8 mouse cellular contexts compared by ENCODE assay signal in genomic region chr11:80577747-80578640, GRCm38 (mm10).
A peak's percentile ranks its signal among the peaks of the same experiment; 100 is the strongest.
DNase-seq lines count a peak whose midpoint lies in the region; ATAC-seq and TF ChIP-seq lines count a peak whose summit lies in the region.

No protein-coding gene starts in this region.

- H3K4me2 ChIP-seq in forebrain, embryonic 11.5 days (ENCODE audit: low read depth, low read length, severe bottlenecking) = peak overlapping the region; percentile 38; the same call in 1 of the 2 replicates
- peak overlapping the region; percentile 18 for H3K4me2 ChIP-seq in intestine, postnatal 0 days (replicated peaks; ENCODE audit: low read depth)
- peak overlapping the region; percentile 48 for H3K4me2 ChIP-seq in midbrain, embryonic 14.5 days (ENCODE audit: low read length)
- peak overlapping the region; percentile 18; the same call in 1 of the 2 replicates for H3K4me2 ChIP-seq in stomach, embryonic 16.5 days (ENCODE audit: low read depth, low read length)

- no peak for TF ChIP-seq CTCF in intestine, postnatal 0 days (IDR thresholded peaks at IDR 0.05; ENCODE audit: low read depth)

- WGBS in forebrain, embryonic 11.5 days = 16% methylated on average over 14 of the region's 14 CpGs
- 39% methylated on average over 14 of the region's 14 CpGs for WGBS in intestine, postnatal 0 days
- WGBS in midbrain, embryonic 14.5 days = 5% methylated on average over 14 of the region's 14 CpGs
- WGBS in stomach, embryonic 16.5 days = 20% methylated on average over 14 of the region's 14 CpGs

- H3K4me3 ChIP-seq in forebrain, embryonic 11.5 days (ENCODE audit: low read depth, low read length) = peak overlapping the region; percentile 5; the same call in 1 of the 2 replicates
- H3K4me3 ChIP-seq in intestine, postnatal 0 days (ENCODE audit: low read depth, low read length) = no peak overlapping the region
- H3K4me3 ChIP-seq in midbrain, embryonic 14.5 days (replicated peaks; ENCODE audit: low read depth, low read length) = peak overlapping the region; percentile 15; the same call in 1 of the 2 replicates
- H3K4me3 ChIP-seq in stomach, embryonic 16.5 days (replicated peaks; ENCODE audit: low read length) = no peak overlapping the region

- H3K36me3 ChIP-seq in forebrain, embryonic 11.5 days (ENCODE audit: control insufficient read depth, insufficient read depth, low read length) = no peaks in the 10 kb centered on the region
- no peaks in the 10 kb centered on the region; the same call in 1 of the 2 replicates for H3K36me3 ChIP-seq in intestine, postnatal 0 days (ENCODE audit: control insufficient read depth, insufficient read depth)
- no peaks in the 10 kb centered on the region for H3K36me3 ChIP-seq in midbrain, embryonic 14.5 days (ENCODE audit: control insufficient read depth, insufficient read depth, low read length)
- no peaks in the 10 kb centered on the region for H3K36me3 ChIP-seq in stomach, embryonic 16.5 days (ENCODE audit: control insufficient read depth, insufficient read depth, low read length)

- ATAC-seq in forebrain, embryonic 11.5 days (replicated peaks; ENCODE audit: low FRiP score) = peak; percentile 99
- ATAC-seq in intestine, postnatal 0 days = no peak; the same call in 1 of the 2 replicates
- ATAC-seq in midbrain, embryonic 14.5 days (ENCODE audit: low FRiP score, low TSS enrichment) = peak; percentile 95
- ATAC-seq in stomach, embryonic 16.5 days (ENCODE audit: insufficient read depth, low FRiP score) = peak; percentile 79; the same call in 1 of the 2 replicates
- ATAC-seq in megakaryocyte, adult 5-6 weeks (ENCODE audit: poor library complexity, severe bottlenecking) = no peak

- no peaks in the 10 kb centered on the region for H3K9me3 ChIP-seq in forebrain, embryonic 11.5 days (ENCODE audit: control insufficient read depth, low read length)
- no peaks in the 10 kb centered on the region for H3K9me3 ChIP-seq in intestine, postnatal 0 days (ENCODE audit: control insufficient read depth)
- no peaks in the 10 kb centered on the region for H3K9me3 ChIP-seq in midbrain, embryonic 14.5 days (ENCODE audit: control insufficient read depth, low read length)
- H3K9me3 ChIP-seq in stomach, embryonic 16.5 days (replicated peaks; ENCODE audit: control insufficient read depth, low read length) = no peaks in the 10 kb centered on the region

- DNase-seq in MN1 (ENCODE audit: low spot score) = peak; percentile 57
- peak; percentile 51 to 59 for DNase-seq in adrenal gland, postnatal 4 days (ENCODE audit: low spot score in 2 of 2)
- DNase-seq in forebrain, embryonic 11.5 days (ENCODE audit: low spot score) = peak; percentile 87
- peak; percentile 72 to 90 for DNase-seq in left cerebral cortex, adult 9 months (ENCODE audit: low spot score in 2 of 2)
- DNase-seq in midbrain, embryonic 14.5 days = peak; percentile 97

- H3K9ac ChIP-seq in forebrain, embryonic 11.5 days (ENCODE audit: low read length) = no peak overlapping the region
- H3K9ac ChIP-seq in intestine, postnatal 0 days (ENCODE audit: low read depth, low read length) = no peak overlapping the region
- peak overlapping the region; percentile 32 for H3K9ac ChIP-seq in midbrain, embryonic 14.5 days (replicated peaks; ENCODE audit: low read length)
- H3K9ac ChIP-seq in stomach, embryonic 16.5 days (ENCODE audit: low read length) = no peak overlapping the region

- peak overlapping the region; percentile 51 for H3K27ac ChIP-seq in forebrain, embryonic 11.5 days (ENCODE audit: low read depth, low read length)
- no peak overlapping the region for H3K27ac ChIP-seq in intestine, postnatal 0 days (ENCODE audit: low read depth, low read length)
- peak overlapping the region; percentile 96 for H3K27ac ChIP-seq in midbrain, embryonic 14.5 days (replicated peaks; ENCODE audit: low read depth, low read length)
- no peak overlapping the region for H3K27ac ChIP-seq in stomach, embryonic 16.5 days (ENCODE audit: low read length)

- H3K27me3 ChIP-seq in forebrain, embryonic 11.5 days (ENCODE audit: control insufficient read depth, insufficient read depth, low read length) = peaks cover 12% of the 10 kb centered on the region
- no peaks in the 10 kb centered on the region for H3K27me3 ChIP-seq in intestine, postnatal 0 days (replicated peaks; ENCODE audit: control insufficient read depth, insufficient read depth, low read length)
- no peaks in the 10 kb centered on the region for H3K27me3 ChIP-seq in midbrain, embryonic 14.5 days (ENCODE audit: control insufficient read depth, insufficient read depth, low read length)
- no peaks in the 10 kb centered on the region for H3K27me3 ChIP-seq in stomach, embryonic 16.5 days (ENCODE audit: control insufficient read depth, insufficient read depth, low read length)

- H3K4me1 ChIP-seq in forebrain, embryonic 11.5 days (replicated peaks; ENCODE audit: control insufficient read depth, insufficient read depth, low read length) = peaks cover 3% of the 10 kb centered on the region; the same call in 1 of the 2 replicates
- H3K4me1 ChIP-seq in intestine, postnatal 0 days (replicated peaks; ENCODE audit: control insufficient read depth, insufficient read depth, low read length) = no peaks in the 10 kb centered on the region
- peaks cover 42% of the 10 kb centered on the region for H3K4me1 ChIP-seq in midbrain, embryonic 14.5 days (ENCODE audit: control insufficient read depth, insufficient read depth, low read length)
- H3K4me1 ChIP-seq in stomach, embryonic 16.5 days (ENCODE audit: control insufficient read depth, insufficient read depth, low read length) = no peaks in the 10 kb centered on the region; the same call in 1 of the 2 replicates

Comparison
In these comparisons a context has a peak if more than half of its experiments do, and no peak if none do; other contexts are left out.
1. ATAC-seq: peak in forebrain, embryonic 11.5 days (single experiment), midbrain, embryonic 14.5 days (single experiment) and stomach, embryonic 16.5 days (single experiment); none in intestine, postnatal 0 days (single experiment) and megakaryocyte, adult 5-6 weeks (single experiment).
2. H3K27ac ChIP-seq: peak in forebrain, embryonic 11.5 days (single experiment) and midbrain, embryonic 14.5 days (single experiment); none in intestine, postnatal 0 days (single experiment) and stomach, embryonic 16.5 days (single experiment).
3. H3K4me3 ChIP-seq: peak in forebrain, embryonic 11.5 days (single experiment) and midbrain, embryonic 14.5 days (single experiment); none in intestine, postnatal 0 days (single experiment) and stomach, embryonic 16.5 days (single experiment).
4. Peak in every context shown above with its lines, with median percentiles within 50 percentile points of each other: DNase-seq and H3K4me2 ChIP-seq.